Mouse (Mus musculus): ENCODE data around the gene Capn2.

The Capn2 gene

GRCm38 (mm10) chr1:182516758-182517676 lies at the start of gene Capn2:
Gene Capn2 (minus strand): TSS chr1:182517608.
- DNase-seq = peak; percentile 84

- no peak for DNase-seq
Measured at GRCm38 (mm10) chr1:182565351-182565835, 48.0 kb upstream of the Capn2 start.

GRCm38 (mm10) chr1:182564408-182565120 lies 47.2 kb upstream of the Capn2 start, which contains the start of gene Capn8:
Gene Capn8 (plus strand): TSS chr1:182565007.
- DNase-seq = no peak

GRCm38 (mm10) chr1:182562576-182563370 lies 45.4 kb upstream of the Capn2 start:
- DNase-seq = no peak

GRCm38 (mm10) chr1:182561945-182562514 lies 44.6 kb upstream of the Capn2 start:
- DNase-seq = no peak

GRCm38 (mm10) chr1:182560390-182561098 lies 43.1 kb upstream of the Capn2 start:
- peak; percentile 78 for DNase-seq

GRCm38 (mm10) chr1:182559530-182559929 lies 42.1 kb upstream of the Capn2 start:
- no peak for DNase-seq

- DNase-seq = no peak
Measured at GRCm38 (mm10) chr1:182558271-182558670, 40.9 kb upstream of the Capn2 start.

- peak; percentile 64 for DNase-seq
Measured at GRCm38 (mm10) chr1:182553649-182554375, 36.4 kb upstream of the Capn2 start.

GRCm38 (mm10) chr1:182550761-182551160 lies 33.4 kb upstream of the Capn2 start:
- no peak for DNase-seq

GRCm38 (mm10) chr1:182543906-182544305 lies 26.5 kb upstream of the Capn2 start:
- no peak for DNase-seq

GRCm38 (mm10) chr1:182543136-182543535 lies 25.7 kb upstream of the Capn2 start:
- no peak for DNase-seq

- no peak for DNase-seq
Measured at GRCm38 (mm10) chr1:182542110-182542509, 24.7 kb upstream of the Capn2 start.

- DNase-seq = peak; percentile 91
Measured at GRCm38 (mm10) chr1:182539023-182539940, 21.9 kb upstream of the Capn2 start.

- DNase-seq = no peak
Measured at GRCm38 (mm10) chr1:182535080-182535481, 17.7 kb upstream of the Capn2 start.

- no peak for DNase-seq
Measured at GRCm38 (mm10) chr1:182533583-182533982, 16.2 kb upstream of the Capn2 start.

GRCm38 (mm10) chr1:182527921-182528858 lies 10.8 kb upstream of the Capn2 start:
- peak; percentile 43 for DNase-seq

GRCm38 (mm10) chr1:182527261-182527766 lies 9.9 kb upstream of the Capn2 start:
- no peak for DNase-seq
